Mouse (Mus musculus) hematopoietic multipotent progenitor cell, adult 10-12 weeks (in vitro differentiated cells): ENCODE results near the gene Vmn1r155. TPM values are rescaled to one million over a fixed set of nuclear protein-coding genes. Genes with fewer than 3 reads are reported as not detected.

Experiments
- polyA plus RNA-seq: library from polyadenylated mRNA; stranded (reverse); fragments of >175 nt; gene quantifications from 2 replicates; pipeline ENCODE4 v1.2.3, GENCODE M21; 2012; ENCODE audit warnings: low replicate concordance

The Vmn1r155 gene
- not detected in 2 replicates for polyA plus RNA-seq

GRCm38 (mm10) chr7:22657718-22658117 lies at the start of gene Vmn1r155:
Gene Vmn1r155, plus strand, starts transcription at chr7:22658018.

DNA sequence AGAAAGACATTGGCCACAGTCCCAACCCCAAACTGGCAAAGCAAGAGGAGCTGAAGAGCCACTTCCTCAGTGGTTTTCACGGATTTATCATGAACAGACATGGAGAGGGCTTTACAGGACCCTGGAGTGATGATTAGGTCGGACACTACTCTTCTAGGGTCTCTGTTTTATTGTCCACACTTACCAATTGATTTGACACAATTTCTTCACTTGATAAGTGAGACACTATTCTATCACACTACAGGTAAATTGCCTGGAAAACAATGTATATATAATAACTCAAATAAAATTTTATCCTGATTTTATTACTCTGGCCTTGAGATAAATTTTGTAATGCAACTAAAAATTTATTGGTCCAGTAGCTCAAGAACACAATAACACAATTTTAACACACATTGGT lies 34.4 kb downstream of the Vmn1r155 start, which contains the start of gene Gm8693:
Gm8693 (minus strand) TSS at position 101 of the 400 bp plus-strand sequence.

Other genes starting within 250 kb of the Vmn1r155 start
- gene Vmn1r148, start 244.4 kb upstream of the Vmn1r155 start, polyA plus RNA-seq, result not detected in 2 replicates
- not detected in 2 replicates for gene Vmn1r149, start 219.8 kb upstream of the Vmn1r155 start, polyA plus RNA-seq
- gene Gm10665, start 193.9 kb upstream of the Vmn1r155 start, polyA plus RNA-seq, result not detected in 2 replicates
- gene Vmn1r151, start 158.3 kb upstream of the Vmn1r155 start, polyA plus RNA-seq, result not detected in 2 replicates
- not detected in 2 replicates for gene Vmn1r152, start 135.1 kb upstream of the Vmn1r155 start, polyA plus RNA-seq
- gene Gm8677, start 123.1 kb upstream of the Vmn1r155 start, polyA plus RNA-seq, result not detected in 2 replicates
- gene Gm4201, start 92.7 kb upstream of the Vmn1r155 start, polyA plus RNA-seq, result not detected in 2 replicates
- not detected in 2 replicates for gene Gm4565, start 69.9 kb upstream of the Vmn1r155 start, polyA plus RNA-seq
- not detected in 2 replicates for gene Gm8693, start 34.3 kb downstream of the Vmn1r155 start, polyA plus RNA-seq
- gene Gm4567, start 61.7 kb downstream of the Vmn1r155 start, polyA plus RNA-seq, result not detected in 2 replicates
- not detected in 2 replicates for gene Vmn1r157, start 103.7 kb downstream of the Vmn1r155 start, polyA plus RNA-seq
- not detected in 2 replicates for gene Vmn1r158, start 132.8 kb downstream of the Vmn1r155 start, polyA plus RNA-seq
- gene Vmn1r159, start 185.6 kb downstream of the Vmn1r155 start, polyA plus RNA-seq, result not detected in 2 replicates
- not detected in 2 replicates for gene Vmn1r160, start 213.2 kb downstream of the Vmn1r155 start, polyA plus RNA-seq